Mouse (Mus musculus) midbrain, postnatal 0 days (tissue): ENCODE measurements around the gene Mast4. TPM values are rescaled to one million over a fixed set of nuclear protein-coding genes. Genes with fewer than 3 reads are reported as not detected.

Experiments
- ATAC-seq: fragments of 200-750 bp; cut with Nextera tagmentation; 2 replicates; pipeline ENCODE4 v1.8.0; 2017; ENCODE audit warnings: moderate number of reproducible peaks, mild to moderate bottlenecking, moderate TSS enrichment, moderate library complexity; ENCODE audit not compliant: low FRiP score
- DNase-seq: peaks from one replicate; pipeline ENCODE4 v3.0.0-alpha.2; 2015; ENCODE audit warnings: low spot score
- H3K27ac ChIP-seq: fragments of 300-500 bp; sonication (generic); 2 replicates; pipeline ENCODE4 v1.5.1; 2014; ENCODE audit warnings: low read depth, mild to moderate bottlenecking, low read length, mixed read lengths
- H3K27me3 ChIP-seq: fragments of 300-500 bp; sonication (generic); 2 replicates; pipeline ENCODE4 v1.6.1; 2014; ENCODE audit warnings: low read length, control low read depth, mixed read lengths; ENCODE audit not compliant: insufficient read depth
- H3K36me3 ChIP-seq: fragments of 300-500 bp; sonication (generic); 2 replicates; pipeline ENCODE4 v1.6.1; 2014; ENCODE audit warnings: low read length, control low read depth, mixed read lengths; ENCODE audit not compliant: insufficient read depth
- H3K4me1 ChIP-seq: fragments of 300-500 bp; sonication (generic); 2 replicates; pipeline ENCODE4 v1.6.1; 2014; ENCODE audit warnings: mild to moderate bottlenecking, control low read depth, antibody characterized with exemption, low read length, mixed read lengths; ENCODE audit not compliant: insufficient read depth
- H3K4me2 ChIP-seq: fragments of 300-500 bp; sonication (generic); 2 replicates; pipeline ENCODE4 v1.6.1; 2014; ENCODE audit warnings: low read depth, mild to moderate bottlenecking, low read length, mixed read lengths; ENCODE audit not compliant: poor library complexity, severe bottlenecking
- H3K4me3 ChIP-seq: fragments of 300-500 bp; sonication (generic); 2 replicates; pipeline ENCODE4 v1.5.1; 2014; ENCODE audit warnings: low read depth, mild to moderate bottlenecking, low read length, moderate library complexity
- H3K9ac ChIP-seq: fragments of 300-500 bp; sonication (generic); replicated peaks from 2 replicates; pipeline ENCODE4 v1.6.1; 2014; ENCODE audit warnings: mild to moderate bottlenecking, low read length, moderate library complexity, mixed read lengths; ENCODE audit not compliant: poor library complexity, severe bottlenecking
- H3K9me3 ChIP-seq: fragments of 300-500 bp; sonication (generic); 2 replicates; pipeline ENCODE4 v1.6.1; 2016; ENCODE audit warnings: low read length, control low read depth
- CTCF ChIP-seq: IDR thresholded peaks from 2 replicates; pipeline ENCODE4 v1.5.1; 2016; ENCODE audit warnings: antibody characterized with exemption, mild to moderate bottlenecking
- WGBS: fragments of 180-500 bp; shearing (Covaris S2); extraction: QIAGEN DNeasy Blood & Tissue Kit; methylation state at CpG from one replicate; pipeline ENCODE4 v1.1.7; 2014; 5-methylcytosine and 5-hydroxymethylcytosine counted together
- polyA plus RNA-seq: library from polyadenylated mRNA; unstranded; fragments of >200 nt; fragmentation: Nextera tagmentation; extraction: Ambion mirVana; gene quantifications from 2 replicates; pipeline ENCODE4 v1.2.1, GENCODE M21; 2015
- total RNA-seq: library from RNA; depleted of rRNA; stranded (reverse); fragments of >200 nt; gene quantifications from 2 replicates; pipeline ENCODE4 v1.2.3, GENCODE M21; 2014

Gene Mast4
- total and polyA plus RNA-seq, 2 experiments from 2014 or later, result 28.7 to 39.8 TPM

DNA sequence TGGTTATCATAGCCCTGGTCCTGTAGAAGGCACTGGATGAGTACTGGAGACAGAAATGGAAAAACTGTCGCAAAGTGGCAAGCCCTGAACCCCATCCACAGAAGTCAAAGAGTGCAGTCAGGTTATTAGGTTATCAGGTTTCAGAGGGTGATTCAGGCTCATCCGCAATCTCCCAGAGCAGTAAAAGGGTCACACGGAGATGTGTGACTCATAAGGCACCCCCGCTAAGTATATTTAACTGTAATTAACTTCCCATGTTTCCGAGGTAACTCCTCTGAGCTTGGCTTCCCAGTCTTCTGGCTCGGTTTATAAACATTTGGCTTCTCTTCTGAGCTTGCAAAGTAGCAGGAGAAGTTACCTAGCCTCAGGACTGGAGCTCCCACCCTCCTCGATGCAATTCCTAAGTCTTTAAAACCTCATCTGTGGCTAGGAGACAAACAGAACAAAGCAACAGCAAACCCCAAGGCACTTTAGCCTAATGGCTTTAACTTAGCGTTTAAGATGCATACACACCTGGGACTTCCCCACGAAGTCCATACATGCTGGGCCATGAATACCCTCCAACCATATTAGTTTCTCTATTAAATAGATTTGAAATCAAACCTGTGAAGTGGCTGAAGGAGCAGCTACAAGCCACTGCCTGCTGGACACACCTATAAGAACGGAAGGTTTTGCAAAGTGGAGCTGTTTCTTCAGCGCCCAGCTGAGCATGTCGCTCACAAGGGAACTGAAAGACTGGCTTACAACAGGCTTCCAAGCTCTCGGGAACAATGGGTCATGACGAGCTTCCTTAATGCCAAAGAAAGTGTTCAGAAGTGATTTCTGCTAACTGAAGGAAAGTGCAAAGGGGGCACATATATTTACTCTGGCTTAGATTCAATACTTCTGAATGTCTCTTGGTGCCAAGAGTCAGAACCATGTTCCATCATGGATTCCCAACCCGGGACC is 439.7 kb downstream of the Mast4 start:
- DNase-seq, result no peak
- Histone ChIP-seq H3K4me2 (no peak overlapping the region), H3K9ac (no peak overlapping the region), H3K4me3 (no peak overlapping the region), H3K27me3 (no peaks in the 10 kb centered on the region), H3K27ac (no peak overlapping the region), H3K9me3 (no peaks in the 10 kb centered on the region), H3K36me3 (no peaks in the 10 kb centered on the region), H3K4me1 (no peaks in the 10 kb centered on the region; the same call in 1 of the 2 replicates)
- no peak for TF ChIP-seq CTCF
- no peak for ATAC-seq
- WGBS, result 50% methylated on average over 15 of the region's 15 CpGs

DNA sequence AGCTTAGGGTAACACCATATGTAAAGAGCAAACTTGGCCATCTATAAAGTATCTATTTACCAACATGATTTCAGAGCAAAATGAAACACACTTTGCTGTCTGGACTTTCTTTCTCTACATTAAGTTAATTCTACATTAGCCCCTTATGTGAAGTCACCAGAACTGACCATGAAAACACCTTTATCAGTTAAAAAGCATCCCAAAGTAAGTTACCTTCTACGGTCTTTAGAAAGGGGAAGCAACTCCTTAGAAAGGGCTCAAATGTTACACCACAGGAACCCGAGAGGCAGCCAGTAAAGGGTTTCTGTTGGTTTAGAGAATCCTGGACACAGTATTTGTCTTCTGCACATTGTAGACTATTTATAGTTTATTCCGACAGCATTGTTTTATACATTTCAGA is 441.5 kb downstream of the Mast4 start:
- no peak overlapping the region for H3K9ac ChIP-seq
- H3K9me3 ChIP-seq, result no peaks in the 10 kb centered on the region
- no peak overlapping the region for H3K27ac ChIP-seq
- DNase-seq, result no peak
- H3K4me3 ChIP-seq, result no peak overlapping the region
- no peak for TF ChIP-seq CTCF
- H3K4me2 ChIP-seq, result no peak overlapping the region
- H3K36me3 ChIP-seq, result no peaks in the 10 kb centered on the region
- no peaks in the 10 kb centered on the region for H3K27me3 ChIP-seq
- WGBS, result 86% methylated on average over 3 of the region's 3 CpGs
- ATAC-seq, result no peak
- H3K4me1 ChIP-seq, result peaks cover 3% of the 10 kb centered on the region; the same call in 1 of the 2 replicates

GRCm38 (mm10) chr13:102889989-102890388 is 444.3 kb downstream of the Mast4 start:
- DNase-seq (no peak), ATAC-seq (no peak)
- H3K9me3 ChIP-seq, result no peaks in the 10 kb centered on the region
- no peak overlapping the region for H3K4me2 ChIP-seq
- H3K9ac ChIP-seq, result no peak overlapping the region
- H3K27ac ChIP-seq, result no peak overlapping the region
- no peak for TF ChIP-seq CTCF
- H3K4me1 ChIP-seq, result peaks cover 3% of the 10 kb centered on the region; the same call in 1 of the 2 replicates
- 84% methylated on average over 10 of the region's 10 CpGs for whole genome bisulfite sequencing
- no peaks in the 10 kb centered on the region for H3K36me3 ChIP-seq
- no peak overlapping the region for H3K4me3 ChIP-seq
- H3K27me3 ChIP-seq, result no peaks in the 10 kb centered on the region

DNA sequence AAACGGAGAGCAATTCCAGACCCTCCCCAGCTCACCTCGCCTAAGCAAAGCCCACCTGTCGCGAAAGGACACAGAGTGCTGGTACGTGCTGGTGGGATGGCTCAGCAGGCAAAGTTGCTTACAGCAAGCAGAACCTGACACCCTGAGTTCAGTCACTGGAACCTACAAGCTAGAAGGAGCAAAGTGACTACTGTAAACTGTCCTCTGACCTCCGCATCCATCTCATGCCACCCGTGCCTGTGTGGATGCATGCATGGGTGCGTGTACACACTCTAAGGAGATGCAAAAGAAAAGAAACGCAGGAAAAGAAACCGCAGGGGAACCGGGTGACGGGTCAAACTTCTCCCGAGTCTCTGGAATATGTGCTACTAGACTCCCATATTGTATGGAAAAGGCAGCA is 444.8 kb downstream of the Mast4 start:
- ATAC-seq (no peak), DNase-seq (no peak)
- WGBS, result 90% methylated on average over 13 of the region's 13 CpGs
- H3K36me3 ChIP-seq, result no peaks in the 10 kb centered on the region
- peaks cover 3% of the 10 kb centered on the region; the same call in 1 of the 2 replicates for H3K4me1 ChIP-seq
- H3K4me2 ChIP-seq, result no peak overlapping the region
- H3K9me3 ChIP-seq, result no peaks in the 10 kb centered on the region
- H3K27ac ChIP-seq, result no peak overlapping the region
- H3K4me3 ChIP-seq, result no peak overlapping the region
- no peaks in the 10 kb centered on the region for H3K27me3 ChIP-seq
- H3K9ac ChIP-seq, result no peak overlapping the region
- no peak for TF ChIP-seq CTCF

- H3K36me3 ChIP-seq, result no peaks in the 10 kb centered on the region
- WGBS, result 78% methylated on average over 15 of the region's 15 CpGs
- H3K27me3 ChIP-seq, result no peaks in the 10 kb centered on the region
- H3K4me2 ChIP-seq, result no peak overlapping the region
- ATAC-seq (no peak), DNase-seq (no peak)
- no peak overlapping the region for H3K9ac ChIP-seq
- no peaks in the 10 kb centered on the region for H3K9me3 ChIP-seq
- H3K4me3 ChIP-seq, result no peak overlapping the region
- H3K4me1 ChIP-seq, result peaks cover 3% of the 10 kb centered on the region; the same call in 1 of the 2 replicates
- H3K27ac ChIP-seq, result 0 out of 2 replicates have a peak overlapping the region, but pooled peaks have one; percentile 9
- no peak for TF ChIP-seq CTCF
Observed at GRCm38 (mm10) chr13:102888895-102889490, 445.3 kb downstream of the Mast4 start.

- H3K4me1 ChIP-seq, result peaks cover 3% of the 10 kb centered on the region; the same call in 1 of the 2 replicates
- H3K9me3 ChIP-seq, result no peaks in the 10 kb centered on the region
- H3K9ac ChIP-seq, result no peak overlapping the region
- no peak for DNase-seq
- no peaks in the 10 kb centered on the region for H3K27me3 ChIP-seq
- no peaks in the 10 kb centered on the region for H3K36me3 ChIP-seq
- no peak for TF ChIP-seq CTCF
- no peak overlapping the region for H3K4me3 ChIP-seq
- no peak overlapping the region for H3K27ac ChIP-seq
- no peak for ATAC-seq
- WGBS, result 58% methylated on average over 8 of the region's 8 CpGs
- H3K4me2 ChIP-seq, result 0 out of 2 replicates have a peak overlapping the region, but pooled peaks have one; percentile 1
Observed at GRCm38 (mm10) chr13:102888211-102888610, 446.1 kb downstream of the Mast4 start.
